Mouse (Mus musculus): ENCODE measurements around the gene Mark3. TPM values are rescaled to one million over a fixed set of nuclear protein-coding genes. Genes with fewer than 3 reads are reported as not detected.

Gene Mark3
- total RNA-seq, 1 experiment from 2014 or later = 75.9 TPM

DNA sequence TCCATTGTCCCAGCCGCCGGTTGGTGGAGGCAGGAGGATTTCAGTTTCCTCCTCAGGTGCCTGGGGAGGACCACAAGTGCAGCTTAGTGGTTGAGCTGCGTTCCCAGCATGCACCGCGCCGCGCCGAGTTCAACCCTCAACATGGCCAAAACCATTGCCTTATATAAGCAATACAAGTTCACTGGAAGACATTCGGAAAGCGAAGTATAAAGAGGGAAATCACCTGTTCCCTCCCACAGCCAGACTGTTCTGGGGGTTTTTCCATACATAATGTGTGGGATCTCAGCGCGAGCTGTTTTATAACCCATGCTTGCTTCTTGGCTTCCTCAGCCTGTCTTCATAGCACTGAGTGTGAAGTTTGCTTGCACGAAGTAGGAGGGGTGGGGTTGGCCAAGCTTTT lies 92.1 kb downstream of the Mark3 start:
- ATAC-seq (replicated peaks in 1 of 2; ENCODE audit: insufficient read depth in 1 of 2, low FRiP score in 2 of 2, low TSS enrichment in 1 of 2, low read depth in 1 of 2, poor library complexity in 2 of 2, severe bottlenecking in 2 of 2) = no peak

DNA sequence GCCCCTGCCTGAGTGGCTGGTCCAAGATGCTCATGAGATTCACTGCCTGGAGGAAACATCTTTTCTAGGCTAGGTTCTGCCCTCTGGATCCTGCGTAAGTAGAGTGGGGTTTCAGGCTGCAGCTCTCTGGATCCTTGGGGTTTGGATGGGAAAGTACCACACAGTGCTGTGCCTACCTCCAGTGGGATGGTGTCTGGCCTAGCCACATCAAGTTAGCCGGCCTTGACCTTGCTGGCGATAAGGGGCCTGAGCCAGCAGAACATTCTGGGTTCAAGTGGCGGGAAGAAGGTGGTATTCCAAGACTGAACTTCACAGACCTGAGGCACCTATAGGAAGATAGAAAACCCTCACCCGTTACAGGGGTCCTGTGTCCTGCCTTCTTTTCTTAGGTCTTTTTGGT lies 93.1 kb downstream of the Mark3 start:
- no peak for ATAC-seq (replicated peaks in 1 of 2; ENCODE audit: insufficient read depth in 1 of 2, low FRiP score in 2 of 2, low TSS enrichment in 1 of 2, low read depth in 1 of 2, poor library complexity in 2 of 2, severe bottlenecking in 2 of 2)

GRCm38 (mm10) chr12:111668457-111668912 lies 94.2 kb downstream of the Mark3 start:
- peak; percentile 78 to 82 for ATAC-seq (replicated peaks in 1 of 2; ENCODE audit: insufficient read depth in 1 of 2, low FRiP score in 2 of 2, low TSS enrichment in 1 of 2, low read depth in 1 of 2, poor library complexity in 2 of 2, severe bottlenecking in 2 of 2)

DNA sequence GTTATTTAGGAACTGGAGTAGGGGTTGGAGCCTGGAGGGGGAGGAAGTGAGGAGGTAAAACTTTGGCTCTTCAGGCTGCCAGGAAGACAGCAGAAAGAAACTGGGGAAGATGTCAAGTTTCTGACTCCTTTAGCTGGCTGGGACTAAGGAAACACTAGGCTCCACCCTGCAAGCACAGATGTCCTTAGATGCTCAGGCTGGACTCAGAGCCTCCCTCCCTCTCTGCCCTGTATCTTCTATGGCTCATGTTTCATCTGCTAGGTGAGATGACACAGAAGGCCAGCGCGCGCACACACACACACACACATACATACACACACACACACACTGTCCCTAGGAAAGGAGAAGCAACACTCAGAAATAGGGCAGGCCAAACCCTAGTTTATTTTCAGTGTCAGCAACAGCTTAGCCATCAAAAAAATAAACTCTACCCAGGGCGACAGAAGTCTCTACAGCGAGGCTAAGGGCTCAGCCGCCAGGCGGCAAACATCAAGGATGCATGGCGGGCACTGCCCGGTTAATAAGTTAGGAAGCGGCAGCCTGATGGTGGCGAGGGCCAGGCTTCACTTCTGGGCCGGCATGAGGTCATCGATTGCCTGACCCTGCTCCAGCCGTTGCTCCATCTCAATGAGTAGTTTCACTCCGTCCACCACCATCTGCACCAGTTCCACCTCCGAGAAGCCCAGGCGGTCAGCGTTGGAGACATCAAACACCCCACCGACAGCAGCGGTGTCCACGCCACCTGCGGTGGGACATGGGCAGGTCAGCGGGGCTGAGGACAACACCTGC lies 94.9 kb downstream of the Mark3 start:
- ATAC-seq (replicated peaks in 1 of 2; ENCODE audit: insufficient read depth in 1 of 2, low FRiP score in 2 of 2, low TSS enrichment in 1 of 2, low read depth in 1 of 2, poor library complexity in 2 of 2, severe bottlenecking in 2 of 2) = no peak

DNA sequence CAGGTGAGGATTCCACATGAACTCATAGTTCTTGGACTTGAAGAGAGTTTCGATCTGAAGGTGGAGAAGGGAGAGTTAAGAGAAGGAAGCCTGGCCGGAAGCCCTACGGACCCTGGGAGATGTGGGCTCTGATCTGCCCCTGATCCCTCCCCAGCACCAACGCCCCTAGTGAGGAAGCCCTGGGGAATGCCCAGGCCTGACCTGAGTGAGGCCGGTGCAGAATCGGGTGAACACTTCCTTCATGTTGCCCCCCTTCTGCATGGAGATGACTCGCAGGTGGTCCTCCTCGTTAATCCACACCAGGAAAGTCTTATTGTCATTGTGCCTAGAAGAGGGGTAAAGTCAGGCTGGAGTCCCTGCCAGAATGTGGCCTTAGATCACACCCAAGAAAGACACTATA lies 95.6 kb downstream of the Mark3 start:
- ATAC-seq (replicated peaks in 1 of 2; ENCODE audit: insufficient read depth in 1 of 2, low FRiP score in 2 of 2, low TSS enrichment in 1 of 2, low read depth in 1 of 2, poor library complexity in 2 of 2, severe bottlenecking in 2 of 2) = no peak

DNA sequence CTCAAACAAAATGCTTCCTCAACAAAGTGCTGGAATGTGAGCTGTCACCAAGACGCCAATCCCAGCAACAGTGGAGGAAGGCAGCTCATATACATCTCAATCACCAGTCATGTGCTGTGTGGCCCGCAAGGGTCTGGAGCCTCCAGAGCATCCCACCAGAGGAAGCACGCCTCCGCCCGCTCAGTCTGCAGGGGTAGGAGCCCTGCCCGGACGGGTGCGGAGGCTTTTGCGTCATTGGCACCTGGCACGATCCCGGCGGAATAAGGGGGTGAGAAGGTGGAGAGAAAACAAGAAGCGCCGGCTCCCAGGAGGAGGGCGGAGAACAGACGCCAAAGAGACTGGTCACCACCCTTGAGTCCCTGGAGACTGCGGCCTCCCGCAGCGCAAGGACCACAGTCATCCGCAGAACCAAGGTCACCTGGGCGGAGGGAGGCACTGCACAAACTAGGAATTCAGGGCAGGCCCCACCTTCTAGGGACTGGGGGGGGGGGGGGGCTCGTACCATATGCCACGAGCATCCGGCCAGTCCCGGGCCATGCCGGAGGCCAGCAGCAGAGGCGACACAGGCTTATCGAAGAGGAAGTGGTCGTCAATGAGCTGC lies 96.1 kb downstream of the Mark3 start:
- peak in 1 of 2 experiments; percentile 14; a peak in 1 of 4 replicates for ATAC-seq (replicated peaks in 1 of 2; ENCODE audit: insufficient read depth in 1 of 2, low FRiP score in 2 of 2, low TSS enrichment in 1 of 2, low read depth in 1 of 2, poor library complexity in 2 of 2, severe bottlenecking in 2 of 2)

GRCm38 (mm10) chr12:111670976-111671375 lies 96.7 kb downstream of the Mark3 start:
- no peak for ATAC-seq (replicated peaks in 1 of 2; ENCODE audit: insufficient read depth in 1 of 2, low FRiP score in 2 of 2, low TSS enrichment in 1 of 2, low read depth in 1 of 2, poor library complexity in 2 of 2, severe bottlenecking in 2 of 2)

DNA sequence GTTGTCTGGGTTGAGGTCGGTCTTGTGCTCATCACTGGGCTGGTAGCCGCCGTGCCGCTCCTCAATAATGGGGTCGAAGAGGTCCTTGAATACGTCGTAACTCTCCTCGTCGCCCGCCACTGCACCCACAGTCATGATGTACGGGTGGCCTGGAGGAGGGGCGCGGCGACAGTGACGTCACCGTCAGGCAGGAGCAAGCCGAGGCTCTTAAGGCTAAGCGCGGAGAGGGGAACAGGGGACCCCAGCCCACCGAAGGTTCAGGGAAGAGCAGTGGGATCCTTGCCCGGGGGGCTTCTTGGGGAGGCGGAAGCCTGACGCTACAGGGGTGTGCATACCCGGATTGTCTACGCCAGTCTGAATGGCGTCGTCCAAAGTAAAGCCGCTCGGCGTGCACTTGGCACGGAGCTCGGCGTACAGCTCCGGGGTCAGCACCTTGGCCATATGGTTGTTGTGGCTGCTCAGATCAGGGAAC lies 97.1 kb downstream of the Mark3 start:
- ATAC-seq (replicated peaks in 1 of 2; ENCODE audit: insufficient read depth in 1 of 2, low FRiP score in 2 of 2, low TSS enrichment in 1 of 2, low read depth in 1 of 2, poor library complexity in 2 of 2, severe bottlenecking in 2 of 2) = no peak

- no peak for ATAC-seq (replicated peaks in 1 of 2; ENCODE audit: insufficient read depth in 1 of 2, low FRiP score in 2 of 2, low TSS enrichment in 1 of 2, low read depth in 1 of 2, poor library complexity in 2 of 2, severe bottlenecking in 2 of 2)
Measured at GRCm38 (mm10) chr12:111672176-111672575, 97.9 kb downstream of the Mark3 start, which contains the start of gene Ckb. Gene Ckb (minus strand): TSS chr12:111672338.

DNA sequence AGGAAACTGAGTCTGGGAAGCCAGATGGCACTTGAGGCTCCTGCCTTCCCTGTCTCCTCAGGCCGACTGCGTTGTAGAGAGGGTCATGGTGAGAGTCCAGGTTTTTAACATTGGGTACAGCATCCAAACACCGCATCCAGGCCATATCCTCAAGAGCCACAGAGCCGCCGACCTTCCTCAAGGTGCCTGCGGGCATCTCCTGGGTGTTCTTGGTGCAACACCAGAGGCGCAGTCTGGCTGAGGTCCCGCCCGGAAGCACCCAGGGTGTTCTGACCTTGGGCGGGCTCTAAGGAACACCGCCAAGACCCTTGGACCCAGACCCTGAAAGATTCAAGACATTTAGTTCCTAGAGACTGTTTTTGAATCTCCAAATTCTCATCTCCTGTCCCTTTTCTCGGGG lies 98.3 kb downstream of the Mark3 start:
- no peak for ATAC-seq (replicated peaks in 1 of 2; ENCODE audit: insufficient read depth in 1 of 2, low FRiP score in 2 of 2, low TSS enrichment in 1 of 2, low read depth in 1 of 2, poor library complexity in 2 of 2, severe bottlenecking in 2 of 2)

DNA sequence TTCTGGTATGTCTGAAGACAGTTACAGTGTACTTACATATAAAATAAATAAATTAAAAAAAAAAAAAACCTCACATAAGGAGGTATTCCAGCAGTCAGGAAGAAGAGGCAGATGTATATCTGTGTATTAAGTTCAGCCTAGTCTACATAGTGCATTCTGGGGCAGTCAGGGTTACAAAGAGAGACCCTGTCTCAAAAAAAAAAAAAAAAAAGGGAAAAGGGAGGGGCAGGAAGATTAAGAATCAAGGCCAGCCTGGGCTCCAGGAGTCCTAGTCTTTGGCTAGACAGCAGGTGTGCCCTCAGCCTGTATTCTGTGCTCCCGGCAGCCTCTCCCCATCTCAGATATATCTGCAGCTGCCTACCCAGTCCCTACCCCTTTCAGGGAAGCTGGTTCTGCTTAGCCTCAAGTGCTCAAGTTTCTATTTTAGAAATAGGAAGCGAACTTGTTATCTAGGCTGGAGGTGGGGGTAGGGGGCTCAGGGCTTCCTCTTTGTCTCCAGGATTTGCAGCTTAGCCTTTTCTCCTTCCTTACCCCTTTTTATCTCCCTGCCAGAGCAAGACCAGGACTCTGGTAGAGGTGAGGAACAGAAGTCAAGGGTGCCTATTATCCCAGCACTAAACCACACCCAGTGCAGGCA lies 100.6 kb downstream of the Mark3 start:
- ATAC-seq (replicated peaks in 1 of 2; ENCODE audit: insufficient read depth in 1 of 2, low FRiP score in 2 of 2, low TSS enrichment in 1 of 2, low read depth in 1 of 2, poor library complexity in 2 of 2, severe bottlenecking in 2 of 2) = peak in 1 of 2 experiments; percentile 30; a peak in 1 of 4 replicates

- ATAC-seq (replicated peaks in 1 of 2; ENCODE audit: insufficient read depth in 1 of 2, low FRiP score in 2 of 2, low TSS enrichment in 1 of 2, low read depth in 1 of 2, poor library complexity in 2 of 2, severe bottlenecking in 2 of 2) = no peak
Measured at GRCm38 (mm10) chr12:111675797-111676580, 101.7 kb downstream of the Mark3 start.

- no peak; a peak in 1 of 4 replicates for ATAC-seq (replicated peaks in 1 of 2; ENCODE audit: insufficient read depth in 1 of 2, low FRiP score in 2 of 2, low TSS enrichment in 1 of 2, low read depth in 1 of 2, poor library complexity in 2 of 2, severe bottlenecking in 2 of 2)
Measured at GRCm38 (mm10) chr12:111677421-111677820, 103.1 kb downstream of the Mark3 start.

DNA sequence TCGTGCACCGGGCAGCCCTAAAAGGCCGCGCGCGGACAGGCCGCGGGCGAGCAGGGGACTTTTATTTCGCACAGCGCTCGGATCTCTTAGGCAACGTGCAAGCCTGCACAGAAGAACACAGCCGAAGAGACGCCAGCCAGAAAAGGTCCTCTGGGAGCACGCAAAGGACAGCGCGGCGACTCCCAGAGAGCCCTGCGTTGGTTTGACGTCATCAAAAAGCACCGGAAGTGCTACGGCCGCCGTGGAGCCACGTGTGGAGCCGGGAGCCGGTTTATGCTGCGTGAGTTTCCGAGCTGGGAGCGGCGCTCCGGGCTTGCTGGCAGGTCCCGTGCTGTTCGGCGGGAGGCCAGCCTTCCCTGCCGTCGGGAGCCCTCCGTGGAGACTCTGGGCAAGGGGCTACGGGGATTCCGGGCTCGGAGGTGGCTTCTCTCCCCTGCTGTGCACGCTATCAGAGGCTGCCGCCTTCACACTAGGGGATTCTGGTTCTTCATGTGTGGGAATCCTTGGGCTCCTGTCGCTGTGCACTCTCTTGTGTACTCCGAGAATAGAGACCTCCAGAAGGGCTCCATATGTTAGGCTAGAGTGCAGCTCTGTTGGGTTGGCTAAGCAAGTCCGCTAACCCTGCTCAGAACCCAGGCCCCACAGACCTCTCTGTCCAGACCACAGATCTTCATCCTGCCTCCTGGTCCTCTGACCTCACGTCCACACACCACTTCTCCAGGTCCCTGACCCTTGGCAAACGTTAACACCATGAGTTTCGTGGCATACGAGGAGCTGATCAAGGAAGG lies 103.8 kb downstream of the Mark3 start, which contains the start of gene Trmt61a:
TSS of gene Trmt61a (plus strand) at position 224 of the 788 bp plus-strand sequence.
- ATAC-seq (replicated peaks in 1 of 2; ENCODE audit: insufficient read depth in 1 of 2, low FRiP score in 2 of 2, low TSS enrichment in 1 of 2, low read depth in 1 of 2, poor library complexity in 2 of 2, severe bottlenecking in 2 of 2) = peak; percentile 65 to 77

GRCm38 (mm10) chr12:111678670-111678933 lies 104.3 kb downstream of the Mark3 start:
- ATAC-seq (replicated peaks in 1 of 2; ENCODE audit: insufficient read depth in 1 of 2, low FRiP score in 2 of 2, low TSS enrichment in 1 of 2, low read depth in 1 of 2, poor library complexity in 2 of 2, severe bottlenecking in 2 of 2) = no peak

- no peak for ATAC-seq (replicated peaks in 1 of 2; ENCODE audit: insufficient read depth in 1 of 2, low FRiP score in 2 of 2, low TSS enrichment in 1 of 2, low read depth in 1 of 2, poor library complexity in 2 of 2, severe bottlenecking in 2 of 2)
Measured at GRCm38 (mm10) chr12:111678997-111679396, 104.7 kb downstream of the Mark3 start.

GRCm38 (mm10) chr12:111680661-111681060 lies 106.3 kb downstream of the Mark3 start:
- ATAC-seq (replicated peaks in 1 of 2; ENCODE audit: insufficient read depth in 1 of 2, low FRiP score in 2 of 2, low TSS enrichment in 1 of 2, low read depth in 1 of 2, poor library complexity in 2 of 2, severe bottlenecking in 2 of 2) = no peak

All from hematopoietic stem cell, adult 5-6 weeks (primary cell).